Mouse (Mus musculus) adrenal gland, adult 8-10 months (tissue): ENCODE measurements around the gene Flot2. TPM values are rescaled to one million over a fixed set of nuclear protein-coding genes. Genes with fewer than 3 reads are reported as not detected.

Experiments
- DNase-seq: peaks from one replicate; pipeline ENCODE4 v3.0.0; 2022
- microRNA-seq, 2 experiments: library from miRNA; unstranded; fragments of <30 nt; microRNA quantifications; one replicate each; pipeline ENCODE4 v1.2.0; 2022
- total RNA-seq, 4 experiments: library from RNA; stranded (reverse); gene quantifications; 2 replicates each; pipeline ENCODE4 v1.2.4; 2022

Gene Flot2
- total RNA-seq, 4 experiments from 2014 or later = 86.1 to 115 (median 101) TPM

- no peak for DNase-seq
These were observed 65.4 kb downstream of the Flot2 start for GRCm38 (mm10) chr11:78102958-78103747.

- no peak for DNase-seq
These were observed 66.8 kb downstream of the Flot2 start for GRCm38 (mm10) chr11:78104501-78104900.

Small RNA genes lying within 50 kb of the gene (microRNA-seq; reads per million reads assigned to microRNA genes)
- 28.5 to 227 reads per million in 2 experiments for gene Mir144
- 0 reads per million in 2 experiments for gene Mir451a
- 0 reads per million in 2 experiments for gene Mir451b

Other genes with a start within 250 kb of the Flot2 start
- gene Pipox, start 143.8 kb upstream of the Flot2 start, total RNA-seq = 1 to 10 TPM in 2 of 4 experiments, under 1 TPM in 2; 0.89 to 2.4 (median 1.5) TPM
- gene Sez6, start 107.1 kb upstream of the Flot2 start, total RNA-seq = 1 to 10 TPM; 3.1 to 6.8 (median 4.0) TPM
- gene Phf12, start 55.2 kb upstream of the Flot2 start, total RNA-seq = 10 to 100 TPM; 50.6 to 78.2 (median 63.1) TPM
- 10 to 100 TPM; 11.0 to 23.6 (median 14.4) TPM for gene Dhrs13, start 5.7 kb upstream of the Flot2 start, total RNA-seq
- gene Eral1, start 42.5 kb downstream of the Flot2 start, total RNA-seq = 10 to 100 TPM; 32.2 to 39.5 (median 37.2) TPM
- gene Fam222b, start 56.7 kb downstream of the Flot2 start, total RNA-seq = 10 to 100 TPM; 19.6 to 29.0 (median 22.4) TPM
- gene Traf4, start 127.7 kb downstream of the Flot2 start, total RNA-seq = 10 to 100 TPM; 18.0 to 31.3 (median 22.8) TPM
- gene Nek8, start 138.7 kb downstream of the Flot2 start, total RNA-seq = 10 to 100 TPM; 10.7 to 29.6 (median 21.6) TPM
- 10 to 100 TPM; 54.5 to 65.1 (median 61.2) TPM for gene Tlcd1, start 138.8 kb downstream of the Flot2 start, total RNA-seq
- gene Rpl23a, start 145.7 kb downstream of the Flot2 start, total RNA-seq = 1,000 to 10,000 TPM; 1,361 to 1,741 (median 1,547) TPM
- gene Rab34, start 150.5 kb downstream of the Flot2 start, total RNA-seq = 100 to 1,000 TPM in 2 of 4 experiments, 10 to 100 TPM in 2; 72.8 to 116 (median 98.4) TPM
- 10 to 100 TPM; 10.1 to 12.9 (median 11.9) TPM for gene Proca1, start 155.5 kb downstream of the Flot2 start, total RNA-seq
- gene Sdf2, start 207.8 kb downstream of the Flot2 start, total RNA-seq = 100 to 1,000 TPM; 118 to 156 (median 125) TPM
- 10 to 100 TPM; 71.8 to 93.4 (median 79.5) TPM for gene Supt6, start 208.1 kb downstream of the Flot2 start, total RNA-seq
- 100 to 1,000 TPM; 178 to 198 (median 188) TPM for gene 2610507B11Rik, start 223.8 kb downstream of the Flot2 start, total RNA-seq